Mouse (Mus musculus) gastrocnemius, adult 8-10 months (tissue): Measurements from ENCODE around the gene Slc4a3. TPM values are rescaled to one million over a fixed set of nuclear protein-coding genes. Genes with fewer than 3 reads are reported as not detected.

Experiments used
- DNase-seq, 2 experiments: peaks; one replicate each; pipeline ENCODE4 v3.0.0; 2022; ENCODE audit warnings: low spot score in 2 of 2
- total RNA-seq, 4 experiments: library from RNA; stranded (reverse); gene quantifications; 2 replicates each; pipeline ENCODE4 v1.2.4; 2022

Gene Slc4a3
- total RNA-seq, result 1 to 10 TPM; 4.8 to 9.8 (median 7.4) TPM

- DNase-seq, result peak; percentile 33 to 44
Observed at GRCm38 (mm10) chr1:75545965-75546956, at the start of gene Slc4a3. Slc4a3 (plus strand) TSS chr1:75546266.

DNA sequence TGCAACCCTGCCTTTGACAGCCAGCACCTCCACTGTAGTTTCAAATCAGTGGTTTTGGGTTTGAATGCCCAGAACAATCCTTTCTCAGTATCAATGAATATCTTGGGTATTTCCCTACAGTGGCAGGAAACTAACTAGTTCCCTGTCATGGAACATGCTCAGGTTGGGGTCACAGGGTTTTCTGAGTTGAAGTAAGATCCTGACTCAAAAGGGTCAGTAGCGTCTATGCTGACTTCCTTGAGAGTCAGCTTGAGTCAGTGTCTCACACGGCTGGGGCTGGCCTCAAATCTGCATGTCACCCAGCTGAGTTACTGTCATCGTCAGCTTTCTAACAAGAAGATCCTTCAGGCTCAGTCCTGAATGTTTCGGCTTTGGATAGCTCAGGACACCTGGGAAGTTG lies 47.2 kb upstream of the Slc4a3 start:
- DNase-seq, result no peak

DNA sequence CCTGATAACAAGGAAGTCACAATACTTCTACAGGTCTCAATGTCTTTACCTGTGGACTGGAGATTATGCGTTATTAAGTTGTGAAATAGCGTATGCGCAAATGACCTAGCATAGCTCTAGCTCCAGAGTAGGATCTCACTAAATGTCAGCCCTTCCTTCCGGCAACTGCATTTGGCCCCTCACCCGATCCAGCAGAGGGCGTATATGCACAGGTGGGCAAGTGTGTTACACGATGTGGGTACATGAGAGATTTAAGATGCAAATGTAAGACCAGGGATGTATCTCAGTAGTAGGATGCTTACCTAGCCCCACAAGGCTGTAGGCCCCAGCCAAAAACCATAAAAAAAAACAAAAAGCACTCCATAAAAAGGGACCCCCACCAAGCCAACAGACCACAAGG lies 46.6 kb upstream of the Slc4a3 start:
- DNase-seq, result no peak

- DNase-seq, result no peak
Observed at GRCm38 (mm10) chr1:75501905-75502304, 44.2 kb upstream of the Slc4a3 start.

DNA sequence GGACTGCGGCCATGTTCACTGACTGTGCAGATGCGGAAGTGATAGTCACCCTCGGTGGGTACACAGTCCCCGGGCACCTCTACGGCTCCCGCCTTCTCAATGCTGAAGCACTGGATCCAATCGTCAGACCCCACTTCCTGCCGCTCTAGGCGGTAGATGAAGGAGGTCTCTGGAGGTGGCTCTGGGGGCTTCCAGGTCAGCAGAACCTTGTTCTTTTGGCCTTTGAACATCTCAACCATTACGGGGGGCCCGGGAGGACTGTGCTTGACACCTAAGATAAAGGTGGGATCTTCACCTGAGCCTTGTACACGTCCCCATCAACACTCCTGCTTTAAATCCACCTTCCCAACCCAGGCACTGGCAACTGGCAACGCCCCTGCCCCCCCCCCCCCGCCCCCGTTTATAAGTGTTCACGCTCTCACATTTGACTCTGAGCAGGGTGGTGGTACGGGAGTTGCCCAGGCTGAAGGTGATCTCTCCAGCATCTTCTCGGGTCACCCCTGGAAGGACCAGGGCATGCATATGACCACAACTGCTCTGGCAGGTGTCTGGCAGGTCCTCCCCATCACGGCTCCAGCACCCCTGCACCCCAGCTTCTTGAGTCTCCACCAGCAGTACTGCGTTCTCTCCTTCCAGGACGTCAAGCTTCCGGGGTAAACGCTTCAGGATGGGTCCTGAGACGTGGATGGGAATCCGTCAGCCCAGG lies 43.0 kb upstream of the Slc4a3 start:
- DNase-seq, result no peak

DNA sequence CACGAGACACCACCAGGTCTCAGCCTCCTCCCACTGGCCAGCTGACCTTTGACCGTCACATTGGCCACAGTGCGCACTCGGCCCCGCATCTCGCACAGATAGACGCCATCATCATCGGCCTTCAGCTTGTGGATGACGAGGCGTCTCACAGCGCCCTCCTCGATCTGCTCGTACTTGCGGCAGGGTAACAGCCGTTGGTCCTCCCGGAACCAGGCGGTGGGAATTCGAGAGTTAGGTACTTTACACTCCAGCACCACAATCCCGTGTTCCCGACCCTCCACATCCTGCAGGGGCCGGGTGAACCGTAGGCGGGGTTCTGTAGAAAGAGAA lies 42.5 kb upstream of the Slc4a3 start:
- no peak for DNase-seq

DNA sequence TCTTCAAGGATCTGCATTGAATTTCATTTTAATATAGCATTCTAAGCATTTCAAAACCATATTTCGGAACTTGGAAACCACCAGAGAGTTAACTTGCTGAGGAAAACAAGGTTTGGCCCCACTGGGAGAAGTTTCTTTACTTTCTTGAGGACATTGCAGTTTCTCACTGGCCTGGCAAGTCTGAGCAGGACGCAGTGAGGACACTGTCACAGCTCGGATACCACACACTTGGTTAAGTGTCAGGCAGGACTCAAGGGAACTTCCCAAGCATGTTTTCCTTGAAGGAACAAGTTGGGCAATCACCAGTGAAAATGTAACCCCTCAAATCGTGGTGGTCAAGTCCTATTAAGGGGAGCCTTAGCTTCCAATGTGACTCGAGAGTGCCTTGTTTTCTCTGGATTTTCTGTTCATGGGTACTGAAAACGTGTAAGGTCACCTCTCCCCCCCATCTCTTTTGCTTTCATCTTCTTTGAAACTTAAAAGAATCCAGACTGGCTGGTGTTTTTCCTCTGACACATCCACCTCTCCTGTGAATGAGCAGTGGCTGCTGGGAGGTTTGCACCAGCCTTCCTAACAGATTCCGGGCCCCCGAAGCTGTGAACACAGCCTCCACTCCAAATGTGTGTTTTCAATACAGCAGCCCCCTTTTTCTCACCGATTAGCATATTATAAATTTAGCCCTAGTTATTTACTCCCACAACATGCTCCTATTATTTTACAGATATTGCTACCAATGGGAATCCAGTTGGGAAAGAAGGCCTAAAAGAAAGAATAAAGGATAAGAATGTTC lies 41.6 kb upstream of the Slc4a3 start:
- no peak for DNase-seq

DNA sequence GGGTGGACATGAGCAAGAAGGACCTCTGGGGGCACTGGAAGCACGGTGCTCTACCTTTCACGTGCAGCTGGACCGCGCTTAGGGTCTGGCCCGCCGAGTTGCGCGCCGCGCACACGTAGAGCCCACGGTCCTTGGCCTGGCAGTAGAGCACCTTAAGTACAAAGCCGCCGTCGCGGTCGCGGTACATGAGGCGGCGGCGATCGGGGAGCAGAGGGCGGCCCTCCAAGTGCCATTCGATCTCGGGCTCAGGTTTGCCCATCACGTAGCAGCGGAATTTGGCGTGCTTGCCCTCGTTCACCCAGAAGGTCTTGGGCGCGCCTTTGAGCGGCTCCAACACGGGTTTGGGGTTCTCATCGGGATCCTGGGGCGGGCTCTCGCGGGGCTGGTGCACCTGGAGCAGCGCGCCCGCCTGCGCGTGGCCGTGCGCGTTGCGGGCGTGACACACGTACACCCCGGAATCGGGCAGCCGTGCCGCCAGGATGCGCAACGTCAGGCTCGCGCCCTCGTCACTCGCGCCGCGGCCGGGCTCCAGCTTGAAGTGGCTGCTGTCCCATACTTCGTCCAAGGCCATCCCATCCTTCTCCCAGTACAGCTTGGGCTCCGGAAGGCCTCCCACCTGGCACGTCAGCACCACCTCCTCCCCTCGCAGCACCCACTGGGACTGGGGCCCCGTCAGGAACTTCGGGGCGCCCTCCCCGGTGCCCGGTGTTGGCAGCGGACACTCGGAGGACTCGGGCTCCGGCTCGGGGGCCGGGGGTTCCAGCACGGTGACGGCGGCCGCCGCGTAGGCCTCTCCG lies 40.7 kb upstream of the Slc4a3 start:
- DNase-seq, result peak; percentile 52 to 68

DNA sequence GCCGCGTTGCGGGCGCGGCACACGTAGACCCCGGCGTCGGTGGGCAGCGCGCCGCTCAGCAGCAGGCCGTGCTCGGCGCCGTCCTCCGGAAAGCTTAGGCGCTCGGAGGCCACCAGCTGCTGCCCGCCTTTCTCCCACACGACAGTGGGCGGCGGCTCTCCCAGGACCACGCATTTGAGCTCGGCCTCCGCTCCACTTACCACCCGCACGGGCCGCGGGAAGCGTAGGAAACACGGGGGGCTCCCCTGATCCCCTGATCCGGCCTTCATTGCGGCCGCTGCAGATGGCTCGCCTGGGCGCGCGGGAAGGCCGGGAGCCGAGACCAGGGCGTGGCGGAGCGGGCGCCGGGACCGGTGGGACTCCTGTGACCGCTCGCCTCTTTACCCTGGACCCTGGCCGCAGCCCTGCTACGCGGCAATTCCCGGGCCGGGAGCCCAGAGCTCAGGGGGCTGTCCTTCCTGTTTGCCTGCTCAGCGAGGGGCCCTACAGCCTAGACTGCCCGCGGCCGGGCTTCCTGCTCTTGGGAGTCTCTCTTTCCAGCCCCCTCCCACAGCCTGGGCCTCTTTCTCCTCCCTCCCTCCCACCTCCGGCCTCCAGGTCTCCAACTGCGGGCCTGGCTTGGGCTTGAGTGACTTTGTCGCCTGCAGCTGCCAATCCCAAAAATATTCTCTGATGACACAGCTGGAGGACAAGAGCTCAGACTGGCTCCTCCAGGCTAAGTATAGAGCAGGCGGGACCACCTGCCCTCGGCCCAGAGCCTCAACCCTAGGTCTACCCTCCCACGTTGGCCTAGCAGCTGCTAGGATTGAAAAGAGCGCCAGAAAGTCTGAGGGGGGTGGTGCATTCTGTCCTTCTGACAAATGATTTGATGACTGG lies 39.9 kb upstream of the Slc4a3 start, which contains the start of gene Obsl1:
TSS of gene Obsl1 (minus strand) at position 497 of the 876 bp plus-strand sequence.
- DNase-seq, result peak; percentile 32 to 63

DNA sequence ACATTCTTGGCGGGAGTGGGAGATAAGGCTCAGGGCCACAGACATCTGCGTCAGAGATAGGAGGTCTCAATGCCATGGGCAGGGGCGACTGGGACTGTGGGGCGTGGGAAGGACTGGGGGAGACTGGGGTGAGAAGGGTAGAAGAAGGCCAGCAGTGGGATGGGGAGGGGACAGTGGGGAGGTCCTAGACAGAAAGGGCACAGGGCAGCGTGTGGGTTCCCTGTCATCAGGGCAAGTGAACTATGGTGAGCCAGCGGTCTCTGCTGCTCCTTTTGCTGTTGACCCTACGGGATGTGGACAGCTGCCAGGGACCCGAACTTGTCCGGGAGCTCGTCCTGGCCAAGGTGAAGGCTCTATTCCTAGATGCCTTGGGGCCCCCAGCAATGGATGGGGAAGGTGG lies 39.1 kb upstream of the Slc4a3 start, which contains the start of gene Inha:
TSS of gene Inha (plus strand) at position 72 of the 400 bp plus-strand sequence.
- DNase-seq, result no peak

- no peak for DNase-seq
Observed at GRCm38 (mm10) chr1:75509586-75509985, 36.5 kb upstream of the Slc4a3 start.

GRCm38 (mm10) chr1:75510154-75510553 lies 35.9 kb upstream of the Slc4a3 start:
- DNase-seq, result no peak

GRCm38 (mm10) chr1:75511437-75512210 lies 34.4 kb upstream of the Slc4a3 start:
- DNase-seq, result no peak

DNA sequence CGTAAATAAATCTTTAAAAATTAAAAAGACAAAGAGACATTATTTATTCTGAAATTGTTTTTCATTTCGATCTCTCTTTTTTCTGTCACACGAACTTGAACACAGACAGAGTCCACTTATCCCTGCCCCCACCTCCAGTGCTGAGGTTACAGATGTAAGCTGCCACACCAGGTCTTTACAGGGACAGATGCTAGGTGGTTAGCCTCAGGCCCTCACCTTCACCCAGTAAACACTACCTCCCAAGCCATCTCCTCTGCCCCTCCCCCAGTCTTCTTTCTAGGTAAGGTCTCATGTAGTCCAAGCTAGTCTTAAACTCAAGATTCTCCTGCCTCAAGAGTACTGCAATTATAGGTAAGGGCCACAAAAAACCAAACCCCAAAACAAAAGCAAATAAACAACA lies 33.5 kb upstream of the Slc4a3 start:
- DNase-seq, result no peak

DNA sequence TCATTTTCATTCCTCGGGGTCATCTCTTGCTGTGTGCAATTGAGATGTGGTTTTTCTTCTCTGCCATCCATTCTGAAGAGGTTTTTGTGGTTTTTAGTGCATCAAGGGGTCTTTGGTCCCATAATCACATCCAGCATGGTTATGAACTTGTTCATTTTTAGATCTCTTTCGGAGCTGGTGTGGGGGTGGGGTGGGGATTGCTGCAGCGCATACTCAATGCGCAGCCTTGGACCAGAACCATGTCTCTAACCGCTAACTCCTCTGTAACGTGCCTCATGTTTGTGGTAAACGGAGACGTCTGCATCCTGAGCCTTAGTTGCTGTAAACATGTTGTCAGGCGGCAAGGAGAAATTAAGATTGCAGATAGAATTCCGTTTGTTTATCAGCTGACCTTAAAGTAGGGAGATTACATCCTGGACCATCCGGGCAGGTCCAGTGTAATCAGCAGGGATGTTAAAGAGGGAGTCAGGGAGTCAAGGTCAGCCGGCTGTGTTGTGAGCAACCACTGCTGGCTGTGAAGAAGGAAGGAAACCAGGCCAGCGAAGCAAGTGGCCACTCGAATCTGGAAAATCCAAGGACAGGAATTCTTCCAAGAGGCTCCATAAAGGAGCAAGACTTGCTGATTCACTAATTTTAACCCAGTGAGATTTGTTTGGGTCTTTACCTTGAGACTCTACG lies 29.2 kb upstream of the Slc4a3 start:
- no peak for DNase-seq

GRCm38 (mm10) chr1:75517984-75518383 lies 28.1 kb upstream of the Slc4a3 start:
- DNase-seq, result no peak

- DNase-seq, result no peak
Observed at GRCm38 (mm10) chr1:75518427-75518826, 27.6 kb upstream of the Slc4a3 start.

DNA sequence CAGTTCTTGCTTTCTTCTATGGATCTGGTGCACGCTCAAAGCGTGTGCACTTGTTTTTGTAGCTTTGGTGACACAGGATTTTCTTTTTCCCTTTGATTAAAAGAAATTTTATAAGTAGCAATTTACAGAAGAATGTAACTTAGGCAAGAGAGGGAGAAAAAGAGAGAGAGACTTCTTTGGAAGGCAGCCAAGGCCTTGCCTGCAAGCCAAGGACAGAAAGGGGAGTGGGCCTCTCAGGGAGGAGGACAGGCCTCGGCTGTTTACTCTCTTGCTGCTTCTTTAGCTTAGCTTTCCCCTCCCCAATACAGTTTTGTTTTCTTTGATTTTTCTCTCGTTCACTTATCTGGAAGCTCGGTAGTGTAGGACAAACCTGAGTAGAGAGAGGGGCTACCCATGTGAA lies 26.5 kb upstream of the Slc4a3 start:
- DNase-seq, result no peak
